Mouse (Mus musculus): ENCODE measurements at regions not wholly inside any gene's neighbourhood (a gene's known extent, or its start where the extent isn't known, plus 50 kb on each side); places are given as distances from the start of the nearest gene placed in this dataset.

GRCm38 (mm10) chr2:149661086-149661485 lies 167.9 kb upstream of the Syndig1 start:
- no peak for DNase-seq
- TF ChIP-seq CTCF (IDR thresholded peaks at IDR 0.05; ENCODE audit: borderline replicate concordance, insufficient read depth, low read depth, low read length) (no peak), POLR2A (IDR thresholded peaks at IDR 0.05; ENCODE audit: borderline replicate concordance, insufficient read depth, low read length) (no peak)
- Histone ChIP-seq H3K27ac (ENCODE audit: insufficient read depth, low read length) (no peak overlapping the region), H3K4me1 (ENCODE audit: control insufficient read depth, insufficient read depth, low read length) (no peaks in the 10 kb centered on the region), H3K4me3 (replicated peaks; ENCODE audit: insufficient read depth, low read depth, low read length) (no peak overlapping the region), H3K27me3 (ENCODE audit: control insufficient read depth, insufficient read depth, low read length) (no peaks in the 10 kb centered on the region)
- 50% methylated on average over 5 of the region's 5 CpGs for WGBS

- Histone ChIP-seq H3K27me3 (ENCODE audit: control insufficient read depth, insufficient read depth, low read length) (no peaks in the 10 kb centered on the region), H3K4me1 (ENCODE audit: control insufficient read depth, insufficient read depth, low read length) (no peaks in the 10 kb centered on the region), H3K4me3 (replicated peaks; ENCODE audit: insufficient read depth, low read depth, low read length) (no peak overlapping the region), H3K27ac (ENCODE audit: insufficient read depth, low read length) (no peak overlapping the region)
- DNase-seq = no peak
- no peak for TF ChIP-seq POLR2A (IDR thresholded peaks at IDR 0.05; ENCODE audit: borderline replicate concordance, insufficient read depth, low read length)
- no peak for TF ChIP-seq CTCF (IDR thresholded peaks at IDR 0.05; ENCODE audit: borderline replicate concordance, insufficient read depth, low read depth, low read length)
These were observed 164.6 kb upstream of the Syndig1 start for GRCm38 (mm10) chr2:149664377-149664776.

- H3K27ac ChIP-seq (ENCODE audit: insufficient read depth, low read length) = no peak overlapping the region
- DNase-seq = peak in 1 of 2 experiments; percentile 2
- TF ChIP-seq CTCF (IDR thresholded peaks at IDR 0.05; ENCODE audit: borderline replicate concordance, insufficient read depth, low read depth, low read length) = no peak
- TF ChIP-seq POLR2A (IDR thresholded peaks at IDR 0.05; ENCODE audit: borderline replicate concordance, insufficient read depth, low read length) = no peak
- 40% methylated on average over 3 of the region's 3 CpGs for WGBS
- H3K27me3 ChIP-seq (ENCODE audit: control insufficient read depth, insufficient read depth, low read length) = no peaks in the 10 kb centered on the region
- H3K4me3 ChIP-seq (replicated peaks; ENCODE audit: insufficient read depth, low read depth, low read length) = no peak overlapping the region
- H3K4me1 ChIP-seq (ENCODE audit: control insufficient read depth, insufficient read depth, low read length) = no peaks in the 10 kb centered on the region
These were observed 162.6 kb upstream of the Syndig1 start for GRCm38 (mm10) chr2:149666412-149666811.

DNA sequence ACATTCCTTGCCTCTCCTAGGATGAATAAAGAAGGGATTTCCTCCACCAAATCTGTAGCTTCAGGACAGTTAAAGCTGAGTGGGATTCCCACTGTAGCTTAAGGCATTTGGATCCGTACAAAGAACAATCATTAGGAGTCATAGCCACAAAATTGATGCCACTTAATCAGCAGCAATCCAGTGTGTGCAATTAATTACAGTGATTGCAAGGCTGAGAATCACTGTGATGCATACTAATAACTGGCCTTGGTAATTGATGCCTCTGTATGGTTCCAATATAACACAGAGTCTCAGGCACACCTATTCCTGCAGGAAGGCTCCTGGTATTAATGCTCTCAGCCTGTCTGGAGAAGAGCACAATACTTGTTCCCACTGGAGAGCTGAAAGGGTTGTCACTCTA lies 157.1 kb upstream of the Syndig1 start:
- 69% methylated on average over 1 of the region's 1 CpGs for WGBS
- no peak overlapping the region for H3K27ac ChIP-seq (ENCODE audit: insufficient read depth, low read length)
- TF ChIP-seq CTCF (IDR thresholded peaks at IDR 0.05; ENCODE audit: borderline replicate concordance, insufficient read depth, low read depth, low read length) = no peak
- no peak for TF ChIP-seq POLR2A (IDR thresholded peaks at IDR 0.05; ENCODE audit: borderline replicate concordance, insufficient read depth, low read length)
- no peaks in the 10 kb centered on the region for H3K4me1 ChIP-seq (ENCODE audit: control insufficient read depth, insufficient read depth, low read length)
- no peak for DNase-seq
- no peaks in the 10 kb centered on the region for H3K27me3 ChIP-seq (ENCODE audit: control insufficient read depth, insufficient read depth, low read length)
- no peak overlapping the region for H3K4me3 ChIP-seq (replicated peaks; ENCODE audit: insufficient read depth, low read depth, low read length)

DNA sequence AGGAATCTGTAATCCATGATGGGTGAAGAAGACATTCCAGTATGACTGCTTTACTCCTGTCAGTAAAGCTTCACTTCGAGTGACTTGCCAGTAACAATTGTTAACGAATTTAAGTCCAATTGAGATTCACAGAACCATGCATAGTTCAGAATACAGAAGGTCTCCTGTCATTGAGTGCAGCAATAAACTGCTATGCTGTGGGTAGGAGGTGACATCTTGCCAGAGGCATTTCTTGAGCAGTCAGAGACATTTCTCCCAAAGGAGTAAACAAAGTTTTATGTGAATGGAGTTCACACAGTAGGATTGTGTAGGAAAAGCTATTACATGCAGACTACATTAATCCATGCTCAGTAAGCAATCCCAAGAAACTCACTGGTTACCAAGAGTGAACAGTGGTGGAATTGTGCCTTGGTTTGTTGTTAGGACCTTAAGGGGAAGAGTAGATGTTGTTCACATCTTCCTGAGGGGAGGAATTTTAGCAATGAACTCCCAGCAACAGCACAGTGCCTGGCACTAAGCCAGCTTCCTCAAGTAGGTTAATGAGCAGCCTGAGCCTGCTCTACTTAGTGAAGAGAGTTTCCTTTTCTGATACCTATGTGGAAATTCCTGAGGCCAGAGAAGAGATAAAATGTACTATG lies 149.1 kb upstream of the Syndig1 start:
- Histone ChIP-seq H3K27me3 (ENCODE audit: control insufficient read depth, insufficient read depth, low read length) (no peaks in the 10 kb centered on the region), H3K4me1 (ENCODE audit: control insufficient read depth, insufficient read depth, low read length) (no peaks in the 10 kb centered on the region), H3K4me3 (replicated peaks; ENCODE audit: insufficient read depth, low read depth, low read length) (no peak overlapping the region), H3K27ac (ENCODE audit: insufficient read depth, low read length) (no peak overlapping the region)
- 57% methylated on average over 2 of the region's 2 CpGs for WGBS
- TF ChIP-seq CTCF (IDR thresholded peaks at IDR 0.05; ENCODE audit: borderline replicate concordance, insufficient read depth, low read depth, low read length) = no peak
- no peak for TF ChIP-seq POLR2A (IDR thresholded peaks at IDR 0.05; ENCODE audit: borderline replicate concordance, insufficient read depth, low read length)
- DNase-seq = peak in 1 of 2 experiments; percentile 42

GRCm38 (mm10) chr2:149722342-149722741 lies 106.7 kb upstream of the Syndig1 start:
- Histone ChIP-seq H3K4me3 (replicated peaks; ENCODE audit: insufficient read depth, low read depth, low read length) (no peak overlapping the region), H3K27me3 (ENCODE audit: control insufficient read depth, insufficient read depth, low read length) (no peaks in the 10 kb centered on the region), H3K4me1 (ENCODE audit: control insufficient read depth, insufficient read depth, low read length) (no peaks in the 10 kb centered on the region), H3K27ac (ENCODE audit: insufficient read depth, low read length) (no peak overlapping the region)
- no peak for DNase-seq
- 77% methylated on average over 3 of the region's 3 CpGs for WGBS
- TF ChIP-seq POLR2A (IDR thresholded peaks at IDR 0.05; ENCODE audit: borderline replicate concordance, insufficient read depth, low read length) (no peak), CTCF (IDR thresholded peaks at IDR 0.05; ENCODE audit: borderline replicate concordance, insufficient read depth, low read depth, low read length) (no peak)

DNA sequence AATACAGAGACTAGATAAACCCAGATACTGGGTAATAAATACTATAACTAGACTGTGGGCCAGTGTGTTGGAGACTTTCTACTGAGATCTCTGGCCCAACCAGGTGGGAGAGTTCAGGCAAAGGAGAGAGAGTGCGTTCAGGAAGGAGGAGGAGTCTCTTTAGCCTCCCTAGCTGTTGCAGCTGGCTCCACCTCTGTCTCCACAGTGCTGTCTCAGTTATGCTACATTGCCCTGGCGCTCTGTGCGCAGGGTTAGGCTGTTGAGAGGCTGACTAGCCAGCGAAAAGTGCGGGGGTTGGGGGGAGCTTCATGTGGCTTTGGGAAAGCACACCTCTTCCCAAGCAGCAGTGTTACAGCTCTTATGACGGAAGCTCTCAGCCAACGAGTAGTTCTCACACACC lies 104.7 kb upstream of the Syndig1 start:
- Histone ChIP-seq H3K4me3 (replicated peaks; ENCODE audit: insufficient read depth, low read depth, low read length) (no peak overlapping the region), H3K27me3 (ENCODE audit: control insufficient read depth, insufficient read depth, low read length) (no peaks in the 10 kb centered on the region), H3K27ac (ENCODE audit: insufficient read depth, low read length) (no peak overlapping the region), H3K4me1 (ENCODE audit: control insufficient read depth, insufficient read depth, low read length) (no peaks in the 10 kb centered on the region)
- TF ChIP-seq CTCF (IDR thresholded peaks at IDR 0.05; ENCODE audit: borderline replicate concordance, insufficient read depth, low read depth, low read length) (no peak), POLR2A (IDR thresholded peaks at IDR 0.05; ENCODE audit: borderline replicate concordance, insufficient read depth, low read length) (no peak)
- WGBS = 60% methylated on average over 7 of the region's 7 CpGs
- DNase-seq = no peak

DNA sequence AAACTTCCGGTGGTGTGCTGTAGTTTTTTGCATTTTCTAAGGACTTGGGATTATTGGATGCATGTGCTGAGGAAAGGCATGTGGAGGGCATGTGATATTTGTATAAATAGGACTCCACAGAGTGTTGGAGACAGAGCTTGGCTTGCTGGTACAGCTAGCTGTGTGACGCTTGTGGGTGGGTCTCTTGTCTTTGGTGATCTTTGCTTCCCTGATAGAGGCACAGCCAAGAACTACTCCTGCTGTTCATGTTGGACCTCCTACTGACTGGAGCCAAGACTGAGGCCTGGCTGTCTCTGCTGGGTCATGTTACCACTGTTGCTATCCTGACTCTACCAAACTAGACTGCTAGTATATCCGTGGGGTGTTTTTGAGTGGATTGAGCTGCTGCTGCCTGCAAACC lies 103.1 kb upstream of the Syndig1 start:
- no peak for DNase-seq
- Histone ChIP-seq H3K27ac (ENCODE audit: insufficient read depth, low read length) (no peak overlapping the region), H3K4me1 (ENCODE audit: control insufficient read depth, insufficient read depth, low read length) (no peaks in the 10 kb centered on the region), H3K27me3 (ENCODE audit: control insufficient read depth, insufficient read depth, low read length) (no peaks in the 10 kb centered on the region), H3K4me3 (replicated peaks; ENCODE audit: insufficient read depth, low read depth, low read length) (no peak overlapping the region)
- TF ChIP-seq CTCF (IDR thresholded peaks at IDR 0.05; ENCODE audit: borderline replicate concordance, insufficient read depth, low read depth, low read length) (no peak), POLR2A (IDR thresholded peaks at IDR 0.05; ENCODE audit: borderline replicate concordance, insufficient read depth, low read length) (no peak)
- WGBS = 63% methylated on average over 3 of the region's 3 CpGs

Measured in cerebellum, adult 2 months (tissue).